Mouse (Mus musculus): ENCODE data around the gene Dhx16. TPM values are rescaled to one million over a fixed set of nuclear protein-coding genes. Genes with fewer than 3 reads are reported as not detected.

The Dhx16 gene
- total and polyA plus RNA-seq, 3 experiments = 79.2 to 101 TPM; not detected in 1

DNA sequence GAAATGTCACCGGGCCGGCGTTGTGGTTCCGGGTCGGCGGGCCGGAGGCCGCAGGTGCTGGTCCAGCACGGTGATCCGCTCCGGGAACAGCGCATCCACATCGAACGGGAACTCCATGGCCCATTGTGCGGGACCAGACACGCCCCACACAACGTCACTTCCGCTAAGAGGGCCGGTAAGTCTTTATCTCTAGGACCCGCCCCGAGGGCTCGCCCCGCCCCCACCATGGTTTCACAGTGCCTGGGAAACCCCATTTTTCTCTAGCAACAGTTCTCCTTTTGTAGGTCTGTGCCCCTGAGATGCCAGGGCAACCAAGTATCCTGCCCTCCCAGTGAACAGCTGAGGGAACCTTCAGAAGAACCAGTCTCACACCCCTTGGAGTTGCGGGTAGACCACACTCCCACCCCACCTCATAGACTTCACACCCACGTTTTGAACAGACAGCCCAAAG is 30.3 kb downstream of the Dhx16 start, which contains the start of gene Atat1:
Atat1 (minus strand) TSS at position 157 of the 451 bp plus-strand sequence.
- H3K4me3 ChIP-seq (ENCODE audit: control insufficient read depth in 1 of 2, insufficient read depth in 1 of 2, low read depth in 2 of 2, low read length in 2 of 2) = peak within 1 kb of the TSS; percentile 71 to 95
- 0 out of 2 replicates have a peak, but pooled peaks have one; percentile 52 for TF ChIP-seq BHLHE40 (IDR thresholded peaks at IDR 0.05; ENCODE audit: borderline replicate concordance, low read depth, low read length)
- TF ChIP-seq ELF1 (IDR thresholded peaks at IDR 0.05; ENCODE audit: low read depth, low read length) = peak; percentile 61; the same call in 1 of the 2 replicates
- TF ChIP-seq SMC3 (IDR thresholded peaks at IDR 0.05; ENCODE audit: low read depth, low read length) = peak; percentile 39
- TF ChIP-seq CHD1 (IDR thresholded peaks at IDR 0.05; ENCODE audit: low read depth, low read length) = no peak
- TF ChIP-seq MAZ (IDR thresholded peaks at IDR 0.05; ENCODE audit: low read depth, low read length) = peak; percentile 76; the same call in 1 of the 2 replicates
- no peak for TF ChIP-seq RAD21 (IDR thresholded peaks at IDR 0.05; ENCODE audit: low read depth, low read length)
- peak; percentile 87 for TF ChIP-seq SIN3A (IDR thresholded peaks at IDR 0.05; ENCODE audit: low read length)
- TF ChIP-seq ZMIZ1 (IDR thresholded peaks at IDR 0.05; ENCODE audit: low read depth, low read length) = peak; percentile 77; the same call in 1 of the 2 replicates
- no peak for TF ChIP-seq JUND (IDR thresholded peaks at IDR 0.05; ENCODE audit: low read depth, low read length)
- no peak for TF ChIP-seq MYC (IDR thresholded peaks at IDR 0.05; ENCODE audit: low read depth, low read length)
- peak; percentile 40; the same call in 1 of the 2 replicates for TF ChIP-seq ZKSCAN1 (IDR thresholded peaks at IDR 0.05; ENCODE audit: low read depth, low read length)
- peak; percentile 59 for TF ChIP-seq CHD2 (IDR thresholded peaks at IDR 0.05; ENCODE audit: low read length)
- peak; percentile 58; the same call in 1 of the 2 replicates for TF ChIP-seq ETS1 (IDR thresholded peaks at IDR 0.05; ENCODE audit: low read depth, low read length)
- peak; percentile 61 for TF ChIP-seq GATA1 (IDR thresholded peaks at IDR 0.05; ENCODE audit: low read depth, low read length)
- peak; percentile 100 for TF ChIP-seq POLR2AphosphoS2 (IDR thresholded peaks at IDR 0.05; ENCODE audit: low read length)
- TF ChIP-seq MAX (IDR thresholded peaks at IDR 0.05; ENCODE audit: low read length) = no peak
- TF ChIP-seq MXI1 (IDR thresholded peaks at IDR 0.05; ENCODE audit: low read depth, low read length) = peak; percentile 68
- TF ChIP-seq E2F4 (IDR thresholded peaks at IDR 0.05; ENCODE audit: borderline replicate concordance, low read depth, low read length) = no peak
- TF ChIP-seq MYB (IDR thresholded peaks at IDR 0.05; ENCODE audit: low read depth, low read length) = peak; percentile 43; the same call in 1 of the 2 replicates
- 0 out of 2 replicates have a peak, but pooled peaks have one; percentile 16 for TF ChIP-seq NRF1 (IDR thresholded peaks at IDR 0.05; ENCODE audit: insufficient read depth, low read depth, low read length, poor library complexity, severe bottlenecking)
- no peak for TF ChIP-seq CTCF (IDR thresholded peaks at IDR 0.05 in 2 of 3, conservative IDR thresholded peaks at IDR 0.05 in 1 of 3; ENCODE audit: control insufficient read depth in 1 of 3, insufficient read depth in 1 of 3, low read depth in 2 of 3, low read length in 3 of 3, poor library complexity in 1 of 3, severe bottlenecking in 1 of 3)
- TF ChIP-seq TCF12 (IDR thresholded peaks at IDR 0.05; ENCODE audit: low read depth, low read length) = peak; percentile 56
- TF ChIP-seq EP300 (IDR thresholded peaks at IDR 0.05; ENCODE audit: low read depth in 1 of 2, low read length in 2 of 2) = peak in 1 of 2 experiments; percentile 52; a peak in 2 of 4 replicates
- peak; percentile 78 for TF ChIP-seq HCFC1 (IDR thresholded peaks at IDR 0.05; ENCODE audit: low read depth, low read length)
- peak; percentile 64 for TF ChIP-seq NELFE (IDR thresholded peaks at IDR 0.05; ENCODE audit: low read depth, low read length)
- TF ChIP-seq UBTF (IDR thresholded peaks at IDR 0.05; ENCODE audit: borderline replicate concordance, insufficient read depth, low read depth, low read length) = no peak
- TF ChIP-seq POLR2A (IDR thresholded peaks at IDR 0.05; ENCODE audit: control insufficient read depth in 1 of 2, insufficient read depth in 1 of 2, low read depth in 1 of 2, low read length in 2 of 2, poor library complexity in 1 of 2) = peak; percentile 63 to 83; a peak in 3 of 4 replicates
- no peaks in the 10 kb centered on the region for H3K27me3 ChIP-seq (ENCODE audit: control insufficient read depth in 1 of 2, insufficient read depth in 2 of 2, low read length in 2 of 2)
- peak; percentile 96 for DNase-seq (ENCODE audit: low read depth, low spot score)
- peak within 1 kb of the TSS; percentile 75 for H3K9ac ChIP-seq (ENCODE audit: control insufficient read depth, low read depth, low read length, poor library complexity, severe bottlenecking)
- H3K4me1 ChIP-seq (ENCODE audit: control insufficient read depth in 1 of 2, insufficient read depth in 2 of 2, low read length in 2 of 2) = peaks cover 0 to 20% of the 10 kb centered on the region in 2 experiments; a peak in 2 of 4 replicates
- no peaks in the 10 kb centered on the region for H3K9me3 ChIP-seq (replicated peaks; ENCODE audit: insufficient read depth, low read length)
- peak within 1 kb of the TSS; percentile 79 for H3K27ac ChIP-seq (ENCODE audit: control insufficient read depth, low read depth, low read length)
- peaks cover 23% of the 10 kb centered on the region for H3K79me2 ChIP-seq (ENCODE audit: control insufficient read depth, insufficient read depth, low read length, poor library complexity)
- H3K36me3 ChIP-seq (ENCODE audit: control insufficient read depth in 1 of 2, insufficient read depth in 2 of 2, low read length in 2 of 2) = peaks cover 1 to 17% of the 10 kb centered on the region in 2 experiments
